Mouse (Mus musculus) ES-E14 (cell line): ENCODE results near the gene Dgkb. TPM values are rescaled to one million over a fixed set of nuclear protein-coding genes. Genes with fewer than 3 reads are reported as not detected.

Source experiments
- DNase-seq: peaks from one replicate; pipeline ENCODE4 v3.0.0-alpha.2; 2013; ENCODE audit warnings: low read depth, low spot score
- H3K27ac ChIP-seq: 2 replicates; pipeline ENCODE4 v1.5.1; 2012; ENCODE audit warnings: low read depth, mild to moderate bottlenecking, low read length, moderate library complexity, mixed read lengths; ENCODE audit not compliant: poor library complexity, insufficient read depth, severe bottlenecking
- H3K36me3 ChIP-seq: 2 replicates; pipeline ENCODE4 v1.6.1; 2012; ENCODE audit warnings: mild to moderate bottlenecking, low read length, moderate library complexity, mixed read lengths; ENCODE audit not compliant: control insufficient read depth, poor library complexity, insufficient read depth, severe bottlenecking
- H3K4me1 ChIP-seq, 2 experiments: fragments of 150-350 bp in 1 of 2; sonication (generic) in 1 of 2; 2 replicates each; pipeline ENCODE4 v1.6.1; 2012; ENCODE audit warnings: low read length in 2 of 2, mild to moderate bottlenecking in 1 of 2, mixed read lengths in 1 of 2; ENCODE audit not compliant: control insufficient read depth in 2 of 2, insufficient read depth in 2 of 2, poor library complexity in 1 of 2
- H3K4me3 ChIP-seq, 2 experiments: fragments of 150-350 bp in 1 of 2; sonication (generic) in 1 of 2; 2 replicates each; pipeline ENCODE4 v1.5.1; 2012; ENCODE audit warnings: low read length in 2 of 2, low read depth in 1 of 2, mild to moderate bottlenecking in 1 of 2, mixed read lengths in 1 of 2; ENCODE audit not compliant: insufficient read depth in 1 of 2, poor library complexity in 1 of 2, severe bottlenecking in 1 of 2
- H3K9ac ChIP-seq: 2 replicates; pipeline ENCODE4 v1.6.1; 2012; ENCODE audit warnings: low read depth, mild to moderate bottlenecking, low read length, mixed read lengths; ENCODE audit not compliant: poor library complexity, insufficient read depth, severe bottlenecking
- H3K9me3 ChIP-seq: fragments of 150-350 bp; sonication (generic); 2 replicates; pipeline ENCODE4 v1.6.1; 2012; ENCODE audit warnings: low read depth, mild to moderate bottlenecking, low read length; ENCODE audit not compliant: control insufficient read depth, insufficient read depth
- CHD2 ChIP-seq: IDR thresholded peaks from 2 replicates; pipeline ENCODE4 v1.6.1; 2014; ENCODE audit warnings: mild to moderate bottlenecking, low read depth, low read length, inconsistent platforms
- HCFC1 ChIP-seq: IDR thresholded peaks from 2 replicates; pipeline ENCODE4 v1.6.1; 2012; ENCODE audit warnings: low read length, inconsistent platforms, borderline replicate concordance; ENCODE audit not compliant: insufficient read depth
- MAFK ChIP-seq: IDR thresholded peaks from 2 replicates; pipeline ENCODE4 v1.6.1; 2014; ENCODE audit warnings: mild to moderate bottlenecking, low read depth, low read length, inconsistent platforms; ENCODE audit not compliant: insufficient read depth
- ZC3H11A ChIP-seq: IDR thresholded peaks from 2 replicates; pipeline ENCODE4 v1.6.1; 2012; ENCODE audit warnings: low read depth, mild to moderate bottlenecking, inconsistent platforms, low read length, borderline replicate concordance
- ZNF384 ChIP-seq: IDR thresholded peaks from 2 replicates; pipeline ENCODE4 v1.6.1; 2012; ENCODE audit warnings: low read depth, low read length, inconsistent platforms
- in situ Hi-C, 2 experiments: fragments of 600-800 bp; cut with MboI; formaldehyde crosslinking; loops; one replicate each; pipeline ENCODE4 v1.15.1; 2025; ENCODE audit warnings: low sequenced_read_pairs in 2 of 2, inconsistent platforms in 1 of 2; ENCODE audit not compliant: unreplicated experiment in 2 of 2
- total RNA-seq: library from RNA; depleted of rRNA; stranded (reverse); fragments of 300-350 nt; gene quantifications from 2 replicates; pipeline ENCODE4 v1.2.3, GENCODE M21; 2012; rRNA removed

Dgkb gene
- 0.36 and 0.69 TPM in 2 replicates for total RNA-seq

- in situ Hi-C loops: no loop called here
- no peak for DNase-seq
- Histone ChIP-seq H3K4me1 (no peaks in the 10 kb centered on the region), H3K4me3 (no peak within 1 kb of the TSS), H3K9me3 (no peaks in the 10 kb centered on the region), H3K9ac (no peak within 1 kb of the TSS), H3K36me3 (no peaks in the 10 kb centered on the region), H3K27ac (no peak within 1 kb of the TSS)
- TF ChIP-seq ZC3H11A (no peak), MAFK (no peak), HCFC1 (no peak), CHD2 (no peak), ZNF384 (no peak)
Measured at GRCm38 (mm10) chr12:37817426-37817825, at the start of gene Dgkb. Gene Dgkb (plus strand): TSS chr12:37817726.

GRCm38 (mm10) chr12:37769844-37770243 lies 47.7 kb upstream of the Dgkb start:
- no peak overlapping the region for H3K9ac ChIP-seq
- TF ChIP-seq ZNF384: no peak
- no peak for TF ChIP-seq CHD2
- no peak for TF ChIP-seq ZC3H11A
- no peak for TF ChIP-seq HCFC1
- no peak for TF ChIP-seq MAFK
- H3K4me3 ChIP-seq: no peak overlapping the region
- no peak overlapping the region for H3K27ac ChIP-seq
- peaks cover 0 to 2% of the 10 kb centered on the region in 2 experiments; a peak in 2 of 4 replicates for H3K4me1 ChIP-seq
- no peaks in the 10 kb centered on the region for H3K9me3 ChIP-seq
- no peak for DNase-seq
- in situ Hi-C loops: loop anchor here (25.0 kb wide), 1 partner anchor 342 kb away; no protein-coding TSS in a partner anchor
- no peaks in the 10 kb centered on the region for H3K36me3 ChIP-seq

DNA sequence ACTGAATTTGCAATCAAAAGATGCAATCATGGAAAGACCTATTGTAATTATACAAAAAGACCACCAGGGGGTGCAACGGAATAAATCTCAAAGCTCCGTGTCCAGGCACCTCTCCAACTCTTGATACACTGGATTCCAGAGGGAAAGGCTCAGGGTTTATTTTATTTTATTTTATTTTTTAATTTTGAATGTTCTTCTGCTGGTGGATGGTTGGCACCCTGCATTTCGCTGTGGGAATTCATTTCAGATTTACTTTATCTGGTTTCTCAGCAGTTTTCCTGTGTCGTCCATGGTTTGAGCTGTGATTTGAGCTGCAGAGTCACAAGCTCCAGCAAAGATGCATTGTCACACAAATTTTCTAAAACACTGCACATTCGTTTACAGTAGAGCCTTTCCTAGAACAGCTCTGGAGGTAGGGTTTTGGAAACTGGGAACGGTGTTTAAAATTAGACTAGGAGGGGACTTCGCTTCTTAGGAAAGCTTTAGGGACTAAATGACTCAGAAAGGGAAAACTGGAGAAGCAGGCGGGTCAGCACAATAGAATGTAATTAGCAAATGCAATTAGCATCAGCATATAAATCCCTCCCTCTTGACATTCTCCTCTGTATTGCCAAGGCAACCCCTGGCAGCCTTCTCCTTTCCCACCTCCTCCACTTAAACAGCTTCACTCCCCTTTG lies 43.7 kb upstream of the Dgkb start:
- Histone ChIP-seq H3K9me3 (no peaks in the 10 kb centered on the region), H3K4me1 (peaks cover 0 to 2% of the 10 kb centered on the region in 2 experiments; a peak in 2 of 4 replicates), H3K4me3 (peak overlapping the region in 1 of 2 experiments; percentile 61; a peak in 2 of 4 replicates), H3K27ac (no peak overlapping the region), H3K36me3 (no peaks in the 10 kb centered on the region), H3K9ac (no peak overlapping the region)
- peak; percentile 65 for DNase-seq
- in situ Hi-C loops: loop anchor here (25.0 kb wide), 1 partner anchor 338 kb away; no protein-coding TSS in a partner anchor
- TF ChIP-seq ZC3H11A: peak; percentile 36; the same call in 1 of the 2 replicates
- no peak for TF ChIP-seq CHD2
- TF ChIP-seq ZNF384: no peak
- no peak for TF ChIP-seq MAFK

GRCm38 (mm10) chr12:37774591-37774990 lies 42.9 kb upstream of the Dgkb start:
- DNase-seq: no peak
- Histone ChIP-seq H3K36me3 (no peaks in the 10 kb centered on the region), H3K4me3 (no peak overlapping the region), H3K9ac (no peak overlapping the region), H3K4me1 (peaks cover 0 to 2% of the 10 kb centered on the region in 2 experiments; a peak in 2 of 4 replicates), H3K9me3 (no peaks in the 10 kb centered on the region), H3K27ac (no peak overlapping the region)
- no peak for TF ChIP-seq HCFC1
- no peak for TF ChIP-seq CHD2
- TF ChIP-seq ZNF384: no peak
- TF ChIP-seq MAFK: no peak
- no peak for TF ChIP-seq ZC3H11A
- in situ Hi-C loops: loop anchor here (25.0 kb wide), 1 partner anchor 338 kb away; no protein-coding TSS in a partner anchor
